9 mouse cellular contexts compared by ENCODE assay signal in genomic region chr15:28070771-28071419, GRCm38 (mm10). TPM values are rescaled to one million over a fixed set of nuclear protein-coding genes. Genes with fewer than 3 reads are reported as not detected.
DNase-seq lines count a peak whose midpoint lies in the region; ATAC-seq and TF ChIP-seq lines count a peak whose summit lies in the region.
"Had no signal": no experiment of that assay in that cellular context is flagged by ENCODE, and none has a peak within 500 bp of the region (broad histone marks: within the 10 kb centered on the region; RNA-seq: fewer than 3 reads in every experiment).

No protein-coding gene starts in this region.

- peak overlapping the region; percentile 36 for H3K4me3 ChIP-seq in heart, embryonic 13.5 days
- H3K4me3 ChIP-seq in embryonic facial prominence, embryonic 14.5 days (ENCODE audit: low read depth, low read length), result 0 out of 2 replicates have a peak overlapping the region, but pooled peaks have one; percentile 14
- H3K4me3 ChIP-seq in kidney, embryonic 14.5 days (ENCODE audit: low read length), result peak overlapping the region; percentile 16; the same call in 1 of the 2 replicates
- no peak overlapping the region for H3K4me3 ChIP-seq in myocyte

- ATAC-seq in heart, embryonic 13.5 days (ENCODE audit: extremely low read depth, insufficient number of reproducible peaks, low FRiP score, low TSS enrichment), result no peak
- 0 out of 2 replicates have a peak, but pooled peaks have one; percentile 15 for ATAC-seq in embryonic facial prominence, embryonic 14.5 days (ENCODE audit: low read depth)
- peak; percentile 32; the same call in 1 of the 2 replicates for ATAC-seq in kidney, embryonic 14.5 days (ENCODE audit: low FRiP score, low TSS enrichment)

- H3K36me3 ChIP-seq in heart, embryonic 13.5 days, result no peaks in the 10 kb centered on the region
- H3K36me3 ChIP-seq in embryonic facial prominence, embryonic 14.5 days (ENCODE audit: control insufficient read depth, insufficient read depth, low read length), result no peaks in the 10 kb centered on the region
- H3K36me3 ChIP-seq in kidney, embryonic 14.5 days (ENCODE audit: control insufficient read depth, insufficient read depth, low read length), result no peaks in the 10 kb centered on the region
- no peaks in the 10 kb centered on the region for H3K36me3 ChIP-seq in myocyte (ENCODE audit: control insufficient read depth, insufficient read depth)

- intact Hi-C loops in heart, postnatal 36 days (cut with DNase I), result no loop called here

- WGBS in heart, embryonic 13.5 days, result 4% methylated on average over 12 of the region's 12 CpGs
- WGBS in embryonic facial prominence, embryonic 14.5 days, result 1% methylated on average over 12 of the region's 12 CpGs
- WGBS in kidney, embryonic 14.5 days, result 6% methylated on average over 12 of the region's 12 CpGs

- no peak overlapping the region for H3ac ChIP-seq in myocyte (ENCODE audit: control insufficient read depth, insufficient read length)

- H3K79me2 ChIP-seq in myocyte (ENCODE audit: control insufficient read depth, insufficient read depth), result no peaks in the 10 kb centered on the region

- no peaks in the 10 kb centered on the region for H3K27me3 ChIP-seq in heart, embryonic 13.5 days (replicated peaks)
- H3K27me3 ChIP-seq in embryonic facial prominence, embryonic 14.5 days (replicated peaks; ENCODE audit: control insufficient read depth, insufficient read depth, low read length), result no peaks in the 10 kb centered on the region
- H3K27me3 ChIP-seq in kidney, embryonic 14.5 days (ENCODE audit: control insufficient read depth, insufficient read depth, low read length), result no peaks in the 10 kb centered on the region
- no peaks in the 10 kb centered on the region for H3K27me3 ChIP-seq in myocyte (ENCODE audit: control insufficient read depth, insufficient read depth, insufficient read length)

- peak overlapping the region; percentile 47; the same call in 1 of the 2 replicates for H3K9ac ChIP-seq in heart, embryonic 13.5 days
- H3K9ac ChIP-seq in embryonic facial prominence, embryonic 14.5 days (ENCODE audit: low read depth, low read length), result no peak overlapping the region
- no peak overlapping the region for H3K9ac ChIP-seq in kidney, embryonic 14.5 days (ENCODE audit: low read depth, low read length)

- no peaks in the 10 kb centered on the region for H3K4me1 ChIP-seq in heart, embryonic 13.5 days
- H3K4me1 ChIP-seq in embryonic facial prominence, embryonic 14.5 days (ENCODE audit: control insufficient read depth, insufficient read depth, low read length), result no peaks in the 10 kb centered on the region
- no peaks in the 10 kb centered on the region; the same call in 1 of the 2 replicates for H3K4me1 ChIP-seq in kidney, embryonic 14.5 days (ENCODE audit: control insufficient read depth, insufficient read depth, low read length)

- TF ChIP-seq POLR2A in myocyte (IDR thresholded peaks at IDR 0.05; ENCODE audit: insufficient read length, low read depth), result no peak

- DNase-seq in heart, postnatal 36 days, result no peak
- peak; percentile 35 for DNase-seq in embryonic facial prominence, embryonic 14.5 days (ENCODE audit: low spot score)
- no peak for DNase-seq in retina, postnatal 1 day
- DNase-seq in frontal cortex, postnatal 25 days (ENCODE audit: low spot score in 2 of 2), result no peak
- no peak for DNase-seq in spleen, postnatal 10 days (ENCODE audit: low spot score in 2 of 2)
- DNase-seq: right cerebral cortex, adult 18-20 months had no signal

- peak overlapping the region; percentile 64 for H3K4me2 ChIP-seq in heart, embryonic 13.5 days
- H3K4me2 ChIP-seq in embryonic facial prominence, embryonic 14.5 days (ENCODE audit: low read depth, low read length), result peak overlapping the region; percentile 43
- H3K4me2 ChIP-seq in kidney, embryonic 14.5 days (replicated peaks; ENCODE audit: low read depth, low read length), result peak overlapping the region; percentile 26
- peak overlapping the region; percentile 76 for H3K4me2 ChIP-seq in myocyte (ENCODE audit: low read depth)

- H3K27ac ChIP-seq in heart, embryonic 13.5 days (replicated peaks), result no peak overlapping the region
- no peak overlapping the region for H3K27ac ChIP-seq in embryonic facial prominence, embryonic 14.5 days (replicated peaks; ENCODE audit: low read depth, low read length)
- no peak overlapping the region for H3K27ac ChIP-seq in kidney, embryonic 14.5 days (ENCODE audit: low read depth, low read length)

- H3K9me3 ChIP-seq in heart, embryonic 13.5 days, result no peaks in the 10 kb centered on the region
- H3K9me3 ChIP-seq in embryonic facial prominence, embryonic 14.5 days (ENCODE audit: control insufficient read depth, low read length), result no peaks in the 10 kb centered on the region
- H3K9me3 ChIP-seq in kidney, embryonic 14.5 days (ENCODE audit: control insufficient read depth, low read length), result no peaks in the 10 kb centered on the region

TF ChIP-seq in myocyte, 11 proteins besides CTCF, POLR2A, EP300 and RAD21:
- TF ChIP-seq MYOD1 (IDR thresholded peaks at IDR 0.05; ENCODE audit: control insufficient read depth in 1 of 3, insufficient read length in 2 of 3, low read depth in 2 of 3) (peak in 2 of 3 experiments; percentile 55 to 69), TCF12 (IDR thresholded peaks at IDR 0.05; ENCODE audit: insufficient read depth, poor library complexity, severe bottlenecking) (no peak), MYOG (IDR thresholded peaks at IDR 0.05; ENCODE audit: control insufficient read depth in 1 of 3, insufficient read depth in 1 of 3, insufficient read length in 2 of 3, low read depth in 2 of 3) (peak in 1 of 3 experiments; percentile 26)

RNA-seq across cellular contexts. Expression of gene Trio, which starts 45.2 kb away (rescaled TPM):
- 15.7 and 17.5 TPM in 2 replicates for polyA plus RNA-seq in heart, embryonic 13.5 days (2015; fragmentation: Nextera tagmentation; extraction: Ambion mirVana)
- 10 to 100 TPM; 34.6 to 39.9 TPM for total RNA-seq in heart, postnatal 36 days (2021)
- 60.8 and 68.2 TPM in 2 replicates for polyA plus RNA-seq in embryonic facial prominence, embryonic 14.5 days (2014; fragmentation: Nextera tagmentation; extraction: Ambion mirVana)
- 37.8 and 42.1 TPM in 2 replicates for polyA plus RNA-seq in kidney, embryonic 14.5 days (2014; fragmentation: Nextera tagmentation; extraction: Ambion mirVana)
- polyA plus RNA-seq in myocyte (2012; fragmentation: generic; extraction: Trizol), result 56.3 TPM

Comparison
In these comparisons a context has a peak if more than half of its experiments do, and no peak if none do; other contexts are left out.
1. H3K4me2 ChIP-seq: peak in every context shown above with its lines; median percentile 76 in myocyte; 64 in heart, embryonic 13.5 days; 43 in embryonic facial prominence, embryonic 14.5 days; 26 in kidney, embryonic 14.5 days.